Mouse (Mus musculus) urinary bladder, adult 2 months (tissue): ENCODE measurements around the gene Nrros. TPM values are rescaled to one million over a fixed set of nuclear protein-coding genes. Genes with fewer than 3 reads are reported as not detected.

Experiments
- DNase-seq: peaks from one replicate; pipeline ENCODE4 v3.0.0; 2022; ENCODE audit warnings: low spot score
- polyA plus RNA-seq: library from polyadenylated mRNA; depleted of rRNA; stranded (reverse); fragments of >200 nt; gene quantifications from 2 replicates; pipeline ENCODE4 v1.2.3, GENCODE M21; 2012

Nrros gene
- polyA plus RNA-seq, 1 experiment: 19.4 TPM

- no peak for DNase-seq
Measured at GRCm38 (mm10) chr16:32163392-32163791, 2.0 kb downstream of the Nrros start.

- DNase-seq: no peak
Measured at GRCm38 (mm10) chr16:32160742-32161323, 4.6 kb downstream of the Nrros start.

GRCm38 (mm10) chr16:32158966-32159365, 6.4 kb downstream of the Nrros start:
- DNase-seq: no peak

- DNase-seq: no peak
Measured at GRCm38 (mm10) chr16:32157369-32157768, 8.0 kb downstream of the Nrros start.

- no peak for DNase-seq
Measured at GRCm38 (mm10) chr16:32156719-32157118, 8.7 kb downstream of the Nrros start.

GRCm38 (mm10) chr16:32154437-32154836, 11.0 kb downstream of the Nrros start:
- no peak for DNase-seq

GRCm38 (mm10) chr16:32153976-32154375, 11.4 kb downstream of the Nrros start:
- DNase-seq: no peak

- no peak for DNase-seq
Measured at GRCm38 (mm10) chr16:32147589-32148207, 17.7 kb downstream of the Nrros start.

- DNase-seq: no peak
Measured at GRCm38 (mm10) chr16:32144592-32144991, 20.8 kb downstream of the Nrros start.

- DNase-seq: no peak
Measured at GRCm38 (mm10) chr16:32143766-32144165, 21.6 kb downstream of the Nrros start.

- DNase-seq: no peak
Measured at GRCm38 (mm10) chr16:32138954-32139353, 26.4 kb downstream of the Nrros start.

GRCm38 (mm10) chr16:32135842-32136357, 29.5 kb downstream of the Nrros start:
- DNase-seq: no peak

- no peak for DNase-seq
Measured at GRCm38 (mm10) chr16:32133148-32133547, 32.2 kb downstream of the Nrros start.

GRCm38 (mm10) chr16:32130190-32130826, 35.1 kb downstream of the Nrros start:
- DNase-seq: no peak

GRCm38 (mm10) chr16:32129449-32130189, 35.8 kb downstream of the Nrros start:
- DNase-seq: no peak

GRCm38 (mm10) chr16:32127046-32127445, 38.3 kb downstream of the Nrros start:
- DNase-seq: no peak

- no peak for DNase-seq
Measured at GRCm38 (mm10) chr16:32125364-32125763, 40.0 kb downstream of the Nrros start.

- DNase-seq: no peak
Measured at GRCm38 (mm10) chr16:32124444-32125335, 40.7 kb downstream of the Nrros start.

- DNase-seq: no peak
Measured at GRCm38 (mm10) chr16:32124020-32124419, 41.4 kb downstream of the Nrros start.

- no peak for DNase-seq
Measured at GRCm38 (mm10) chr16:32120454-32120853, 44.9 kb downstream of the Nrros start.

GRCm38 (mm10) chr16:32116186-32116585, 49.2 kb downstream of the Nrros start:
- DNase-seq: no peak
